Mouse (Mus musculus): ENCODE measurements around the gene P3h3. TPM values are rescaled to one million over a fixed set of nuclear protein-coding genes. Genes with fewer than 3 reads are reported as not detected.

P3h3 gene
- polyA plus RNA-seq (2014; fragmentation: Illumina TruSeq; extraction: RNeasy Lipid Tissue Mini Kit (QIAGEN cat#74804); ENCODE audit: low read depth, low replicate concordance): 0.60 TPM

DNA sequence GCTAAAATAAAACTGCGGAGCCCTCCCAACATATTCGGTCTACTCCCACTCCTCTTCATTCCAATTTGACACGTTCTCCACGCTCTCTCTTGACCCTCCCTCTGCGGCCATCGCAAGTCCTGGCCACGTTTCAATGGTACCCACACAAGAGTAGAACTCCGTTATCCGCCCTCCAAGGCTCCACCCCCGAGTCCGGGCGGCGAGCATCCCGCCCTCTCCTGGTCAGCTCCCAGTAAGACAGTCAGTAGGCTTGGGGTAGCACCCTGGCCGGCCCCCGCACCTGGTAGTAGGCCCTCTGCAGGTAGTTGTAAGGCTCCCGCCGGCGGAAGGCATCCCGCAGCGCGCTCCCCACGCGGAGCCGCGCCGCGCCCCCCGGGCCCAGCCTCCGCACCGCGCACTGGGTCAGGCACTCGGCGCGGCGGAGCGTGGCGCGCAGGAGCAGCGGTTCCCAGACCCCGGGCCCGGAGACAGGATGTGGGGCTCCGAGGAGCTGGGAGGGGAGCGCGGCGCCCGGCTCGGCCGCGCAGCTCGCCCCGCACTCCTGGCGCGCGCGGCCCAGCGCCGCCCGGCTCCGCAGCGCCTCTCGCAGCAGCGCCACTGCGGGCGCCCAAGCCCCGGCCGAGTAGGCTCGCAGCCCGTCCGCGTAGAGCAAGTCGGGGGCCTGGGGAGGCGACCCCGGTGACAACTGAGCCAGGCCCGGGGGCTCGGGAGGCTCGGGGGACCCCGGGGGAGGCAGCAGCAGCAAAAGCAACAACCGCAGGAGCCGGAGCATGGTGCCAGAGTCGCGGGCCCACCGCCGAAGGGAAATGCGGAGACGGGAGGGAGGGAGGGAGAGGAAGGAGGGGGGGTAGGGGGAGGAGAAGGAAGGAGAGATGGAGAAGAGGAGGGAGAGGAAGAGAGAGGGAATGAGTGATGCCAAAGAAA lies at the start of gene P3h3:
TSS of gene P3h3 (minus strand) at position 837 of the 924 bp plus-strand sequence.

DNA sequence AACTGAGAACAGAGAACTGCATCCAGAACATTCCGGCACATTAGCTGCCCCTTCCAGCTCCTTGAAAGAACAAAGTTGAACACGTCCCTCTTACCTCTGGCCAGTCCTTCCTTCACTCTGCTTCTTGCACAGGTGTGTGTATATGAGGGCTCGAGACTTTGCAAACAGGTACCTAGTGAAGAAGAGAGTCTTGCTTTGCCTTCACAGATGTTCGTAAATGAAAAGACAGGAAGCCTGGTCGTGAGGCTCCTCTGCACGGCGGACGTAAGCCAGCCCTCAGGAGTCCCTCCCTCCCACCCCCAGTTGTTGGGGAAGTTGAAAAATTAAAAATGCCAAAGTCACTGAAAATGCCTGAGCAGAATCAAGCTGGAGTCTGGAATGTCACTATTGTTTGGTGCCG lies 30.4 kb upstream of the P3h3 start, which contains the start of gene Cd4:
TSS of gene Cd4 (minus strand) at position 236 of the 400 bp plus-strand sequence.

DNA sequence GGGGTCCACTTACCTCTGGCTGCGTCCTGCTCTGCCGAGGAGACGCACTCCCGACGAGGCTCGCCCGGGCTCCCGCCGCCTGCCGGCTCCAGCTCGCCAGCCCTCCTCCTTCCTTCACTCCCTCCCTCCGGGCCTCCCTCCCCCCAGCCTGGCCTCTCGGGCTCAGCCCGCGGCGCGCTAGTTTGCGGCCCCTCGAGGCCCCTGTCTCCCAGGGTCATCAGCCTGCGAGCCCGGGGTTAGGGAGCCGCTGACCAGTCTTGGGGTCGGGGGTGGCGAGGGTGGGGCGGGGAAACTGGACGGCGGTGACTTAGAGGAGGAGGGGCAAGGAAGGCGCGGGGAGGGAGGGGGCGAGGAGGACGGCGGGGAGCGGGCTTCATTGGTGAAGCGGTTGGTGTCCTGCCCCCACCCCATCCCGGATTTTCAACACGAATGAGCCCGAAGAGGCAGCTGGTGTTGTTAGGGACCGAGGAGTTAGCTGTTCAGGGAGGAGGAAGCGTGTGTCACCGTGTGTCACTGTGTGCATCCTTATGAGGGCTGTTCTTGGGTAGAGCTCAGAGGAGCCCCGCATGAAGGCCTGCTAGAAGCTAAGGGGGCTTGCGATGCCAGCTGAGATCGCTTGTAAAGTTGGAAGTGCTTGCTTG lies 6.2 kb upstream of the P3h3 start, which contains the start of gene Gpr162:
TSS of gene Gpr162 (minus strand) at position 326 of the 641 bp plus-strand sequence.

DNA sequence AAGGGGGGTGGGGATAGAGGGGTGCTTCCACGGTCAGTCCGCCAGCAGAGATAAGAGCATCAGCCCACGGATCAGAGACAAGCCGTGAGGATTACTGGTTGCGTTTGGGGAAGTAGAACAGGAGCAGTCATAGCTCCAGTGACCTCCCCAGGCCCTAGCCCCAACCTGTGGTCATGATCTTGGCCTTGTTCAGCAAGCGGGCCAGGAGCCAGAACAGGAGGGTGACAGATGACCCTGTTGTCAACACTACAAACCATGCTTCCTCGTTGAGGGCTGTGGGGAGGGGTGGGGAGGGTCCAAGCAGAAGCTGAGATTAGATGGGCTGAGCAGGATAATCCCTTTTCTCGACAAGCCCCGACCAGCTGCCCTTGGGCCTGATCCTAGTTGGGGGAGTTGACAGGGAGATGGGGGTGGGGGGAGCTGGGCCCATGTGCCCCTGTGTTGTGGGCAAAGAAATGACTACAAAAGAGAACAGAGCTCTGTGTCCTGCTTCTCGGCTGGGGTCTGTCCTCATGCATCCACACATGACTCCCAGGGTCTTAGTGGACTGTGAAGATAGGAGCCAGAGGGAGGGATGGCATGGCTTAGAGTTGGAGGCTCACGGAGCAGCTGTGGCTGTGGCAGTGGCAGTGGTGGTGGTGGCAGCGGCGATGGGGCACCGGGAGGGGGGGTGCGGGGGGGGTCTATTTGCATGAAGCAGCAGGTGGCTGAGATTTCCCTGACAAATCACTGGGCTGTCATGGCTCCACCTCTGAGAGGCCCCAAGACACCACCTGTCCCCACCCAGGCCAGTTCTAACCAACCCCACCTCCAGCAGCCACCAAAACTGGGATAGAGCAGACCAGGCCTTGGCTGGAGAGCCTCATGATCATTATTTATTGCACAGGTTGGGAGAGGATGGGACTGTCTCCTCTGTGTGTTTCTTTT lies 17.0 kb downstream of the P3h3 start, which contains the start of gene Gnb3:
TSS of gene Gnb3 (minus strand) at position 35 of the 927 bp plus-strand sequence.

DNA sequence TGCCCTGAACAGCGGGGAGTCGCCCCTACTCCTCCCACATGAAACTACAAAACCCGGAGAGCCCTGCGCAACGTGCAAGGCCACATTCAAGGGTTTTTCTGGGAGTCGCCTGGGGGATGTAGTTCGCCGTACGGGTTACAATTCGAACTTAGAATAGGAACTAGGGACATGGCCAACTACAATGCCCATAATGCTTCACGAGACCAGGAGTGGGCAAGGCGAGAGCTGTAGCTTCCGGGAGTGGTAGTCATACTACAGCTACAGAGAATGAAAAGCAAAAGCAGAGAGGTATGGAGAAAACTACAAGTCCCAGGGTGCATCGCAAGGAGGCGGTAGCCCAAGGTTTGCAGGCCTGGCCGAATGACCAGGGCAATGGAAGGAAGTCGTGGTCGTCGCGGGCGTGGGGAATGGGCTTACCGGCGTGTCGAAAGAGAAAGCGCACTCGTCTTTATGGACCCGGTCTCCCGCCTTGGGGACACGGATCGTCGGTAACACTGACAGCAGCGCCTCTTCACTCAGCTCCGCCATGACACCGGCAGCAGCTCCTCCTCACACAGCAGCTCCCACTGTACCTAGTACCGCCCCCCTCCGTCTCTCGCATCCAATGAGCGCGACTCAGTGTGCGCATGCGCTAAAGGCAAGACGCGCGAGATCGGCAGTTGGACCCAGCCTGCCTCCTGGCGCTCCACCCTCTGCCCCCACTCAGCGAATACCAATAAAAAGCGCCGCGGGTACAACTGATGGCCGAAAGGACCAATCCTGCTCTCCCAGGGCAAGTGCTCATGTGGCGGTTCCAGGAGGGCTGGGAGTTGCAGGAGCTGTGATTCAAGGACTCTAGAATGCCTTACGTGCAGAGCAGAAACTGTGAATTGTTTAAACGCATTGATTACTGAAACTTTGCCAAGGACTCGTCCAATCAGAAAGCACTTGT lies 28.4 kb downstream of the P3h3 start, which contains the start of the genes Usp5 and Cdca3:
TSS of gene Usp5 (minus strand) at position 617 of the 931 bp plus-strand sequence.
TSS of gene Cdca3 (plus strand) at position 680 of the 931 bp plus-strand sequence.

DNA sequence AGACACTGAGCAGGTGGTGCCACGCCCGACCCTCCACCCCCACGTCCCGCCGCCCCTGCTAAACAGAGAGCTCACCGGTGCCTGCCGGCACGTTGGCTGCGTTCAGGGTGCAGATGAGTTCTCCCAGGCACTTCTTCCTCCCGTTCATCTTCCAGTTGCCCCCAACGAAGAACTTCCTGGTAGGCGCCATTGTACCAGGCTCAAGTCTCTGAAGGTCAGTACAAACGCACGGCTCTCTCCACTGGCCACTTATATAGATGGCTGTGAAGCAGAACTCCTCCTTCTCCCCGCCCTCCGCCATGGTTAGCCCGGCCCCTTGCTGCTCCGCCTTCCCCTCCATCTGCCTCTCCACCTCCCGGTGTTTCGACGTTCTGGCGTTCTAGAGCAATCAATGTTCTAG lies 43.6 kb downstream of the P3h3 start, which contains the start of gene Tpi1:
TSS of gene Tpi1 (minus strand) at position 364 of the 400 bp plus-strand sequence.

DNA sequence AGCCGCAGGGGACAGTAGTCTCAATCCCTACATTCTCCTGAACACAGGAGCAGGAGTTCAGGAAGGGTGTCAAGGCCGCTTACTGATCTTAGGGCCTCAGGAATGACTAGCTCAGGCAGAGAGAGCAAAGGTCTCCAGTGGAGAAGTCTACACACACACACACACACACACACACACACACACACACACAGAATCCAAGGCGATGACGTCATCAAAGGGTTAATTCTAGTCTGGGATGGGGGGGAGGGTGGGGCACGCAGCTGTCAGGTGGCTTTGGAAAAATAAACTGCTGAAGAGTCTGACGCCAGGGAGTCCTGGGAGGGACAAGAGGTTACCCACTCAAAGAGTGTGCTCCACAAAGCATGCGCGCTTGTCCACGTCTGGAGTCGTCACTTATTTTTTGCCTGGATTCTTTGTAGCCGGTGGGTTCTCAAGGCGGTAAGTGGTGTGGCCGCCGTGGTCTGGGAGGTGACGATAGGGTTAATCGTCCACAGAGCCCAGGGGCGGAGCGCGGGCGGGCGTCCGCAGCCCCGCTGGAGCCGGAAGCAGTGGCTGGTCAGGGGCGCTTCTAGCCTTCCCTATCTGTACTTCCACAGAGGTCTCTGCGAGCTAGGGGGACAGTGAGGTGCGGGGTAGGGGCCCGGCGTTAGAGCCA lies 49.1 kb downstream of the P3h3 start, which contains the start of gene Spsb2:
TSS of gene Spsb2 (plus strand) at position 304 of the 655 bp plus-strand sequence.

Other genes starting within 250 kb of the P3h3 start
- gene C1s2, start 221.7 kb downstream of the P3h3 start, polyA plus RNA-seq (2014; fragmentation: Illumina TruSeq; extraction: RNeasy Lipid Tissue Mini Kit (QIAGEN cat#74804); ENCODE audit: low read depth, low replicate concordance): 0.16 TPM
- 44.6 TPM for gene Lpcat3, start 194.7 kb downstream of the P3h3 start, polyA plus RNA-seq (2014; fragmentation: Illumina TruSeq; extraction: RNeasy Lipid Tissue Mini Kit (QIAGEN cat#74804); ENCODE audit: low read depth, low replicate concordance)
- 14.0 TPM for gene Emg1, start 145.6 kb downstream of the P3h3 start, polyA plus RNA-seq (2014; fragmentation: Illumina TruSeq; extraction: RNeasy Lipid Tissue Mini Kit (QIAGEN cat#74804); ENCODE audit: low read depth, low replicate concordance)
- gene Phb2, start 145.4 kb downstream of the P3h3 start, polyA plus RNA-seq (2014; fragmentation: Illumina TruSeq; extraction: RNeasy Lipid Tissue Mini Kit (QIAGEN cat#74804); ENCODE audit: low read depth, low replicate concordance): 30.3 TPM
- gene Ptpn6, start 119.0 kb downstream of the P3h3 start, polyA plus RNA-seq (2014; fragmentation: Illumina TruSeq; extraction: RNeasy Lipid Tissue Mini Kit (QIAGEN cat#74804); ENCODE audit: low read depth, low replicate concordance): 1.9 TPM
- gene Grcc10, start 116.4 kb downstream of the P3h3 start, polyA plus RNA-seq (2014; fragmentation: Illumina TruSeq; extraction: RNeasy Lipid Tissue Mini Kit (QIAGEN cat#74804); ENCODE audit: low read depth, low replicate concordance): 3.7 TPM
- not detected for gene Gm45234, start 101.7 kb downstream of the P3h3 start, polyA plus RNA-seq (2014; fragmentation: Illumina TruSeq; extraction: RNeasy Lipid Tissue Mini Kit (QIAGEN cat#74804); ENCODE audit: low read depth, low replicate concordance)
- gene Atn1, start 101.2 kb downstream of the P3h3 start, polyA plus RNA-seq (2014; fragmentation: Illumina TruSeq; extraction: RNeasy Lipid Tissue Mini Kit (QIAGEN cat#74804); ENCODE audit: low read depth, low replicate concordance): 0.63 TPM
- gene Eno2, start 88.1 kb downstream of the P3h3 start, polyA plus RNA-seq (2014; fragmentation: Illumina TruSeq; extraction: RNeasy Lipid Tissue Mini Kit (QIAGEN cat#74804); ENCODE audit: low read depth, low replicate concordance): 1.9 TPM
- 0.32 TPM for gene Lrrc23, start 78.0 kb downstream of the P3h3 start, polyA plus RNA-seq (2014; fragmentation: Illumina TruSeq; extraction: RNeasy Lipid Tissue Mini Kit (QIAGEN cat#74804); ENCODE audit: low read depth, low replicate concordance)
- gene Spsb2, start 49.1 kb downstream of the P3h3 start, polyA plus RNA-seq (2014; fragmentation: Illumina TruSeq; extraction: RNeasy Lipid Tissue Mini Kit (QIAGEN cat#74804); ENCODE audit: low read depth, low replicate concordance): not detected
- gene Tpi1, start 43.5 kb downstream of the P3h3 start, polyA plus RNA-seq (2014; fragmentation: Illumina TruSeq; extraction: RNeasy Lipid Tissue Mini Kit (QIAGEN cat#74804); ENCODE audit: low read depth, low replicate concordance): 30.7 TPM
- 25.3 TPM for gene Usp5, start 28.3 kb downstream of the P3h3 start, polyA plus RNA-seq (2014; fragmentation: Illumina TruSeq; extraction: RNeasy Lipid Tissue Mini Kit (QIAGEN cat#74804); ENCODE audit: low read depth, low replicate concordance)
- gene Cdca3, start 28.2 kb downstream of the P3h3 start, polyA plus RNA-seq (2014; fragmentation: Illumina TruSeq; extraction: RNeasy Lipid Tissue Mini Kit (QIAGEN cat#74804); ENCODE audit: low read depth, low replicate concordance): 3.8 TPM
- not detected for gene Gnb3, start 17.5 kb downstream of the P3h3 start, polyA plus RNA-seq (2014; fragmentation: Illumina TruSeq; extraction: RNeasy Lipid Tissue Mini Kit (QIAGEN cat#74804); ENCODE audit: low read depth, low replicate concordance)
- not detected for gene Gpr162, start 6.2 kb upstream of the P3h3 start, polyA plus RNA-seq (2014; fragmentation: Illumina TruSeq; extraction: RNeasy Lipid Tissue Mini Kit (QIAGEN cat#74804); ENCODE audit: low read depth, low replicate concordance)
- 2.6 TPM for gene Cd4, start 30.5 kb upstream of the P3h3 start, polyA plus RNA-seq (2014; fragmentation: Illumina TruSeq; extraction: RNeasy Lipid Tissue Mini Kit (QIAGEN cat#74804); ENCODE audit: low read depth, low replicate concordance)
- gene Lag3, start 54.0 kb upstream of the P3h3 start, polyA plus RNA-seq (2014; fragmentation: Illumina TruSeq; extraction: RNeasy Lipid Tissue Mini Kit (QIAGEN cat#74804); ENCODE audit: low read depth, low replicate concordance): not detected
- 183 TPM for gene Ptms, start 62.4 kb upstream of the P3h3 start, polyA plus RNA-seq (2014; fragmentation: Illumina TruSeq; extraction: RNeasy Lipid Tissue Mini Kit (QIAGEN cat#74804); ENCODE audit: low read depth, low replicate concordance)
- gene Mlf2, start 73.6 kb upstream of the P3h3 start, polyA plus RNA-seq (2014; fragmentation: Illumina TruSeq; extraction: RNeasy Lipid Tissue Mini Kit (QIAGEN cat#74804); ENCODE audit: low read depth, low replicate concordance): 11.7 TPM
- gene Cops7a, start 107.8 kb upstream of the P3h3 start, polyA plus RNA-seq (2014; fragmentation: Illumina TruSeq; extraction: RNeasy Lipid Tissue Mini Kit (QIAGEN cat#74804); ENCODE audit: low read depth, low replicate concordance): 26.0 TPM
- not detected for gene Pianp, start 138.9 kb upstream of the P3h3 start, polyA plus RNA-seq (2014; fragmentation: Illumina TruSeq; extraction: RNeasy Lipid Tissue Mini Kit (QIAGEN cat#74804); ENCODE audit: low read depth, low replicate concordance)
- 20.3 TPM for gene Zfp384, start 151.4 kb upstream of the P3h3 start, polyA plus RNA-seq (2014; fragmentation: Illumina TruSeq; extraction: RNeasy Lipid Tissue Mini Kit (QIAGEN cat#74804); ENCODE audit: low read depth, low replicate concordance)
- gene Ing4, start 182.0 kb upstream of the P3h3 start, polyA plus RNA-seq (2014; fragmentation: Illumina TruSeq; extraction: RNeasy Lipid Tissue Mini Kit (QIAGEN cat#74804); ENCODE audit: low read depth, low replicate concordance): 25.3 TPM
- gene Acrbp, start 191.9 kb upstream of the P3h3 start, polyA plus RNA-seq (2014; fragmentation: Illumina TruSeq; extraction: RNeasy Lipid Tissue Mini Kit (QIAGEN cat#74804); ENCODE audit: low read depth, low replicate concordance): 3.6 TPM
- gene Lpar5, start 210.2 kb upstream of the P3h3 start, polyA plus RNA-seq (2014; fragmentation: Illumina TruSeq; extraction: RNeasy Lipid Tissue Mini Kit (QIAGEN cat#74804); ENCODE audit: low read depth, low replicate concordance): 3.2 TPM
- gene Chd4, start 238.2 kb upstream of the P3h3 start, polyA plus RNA-seq (2014; fragmentation: Illumina TruSeq; extraction: RNeasy Lipid Tissue Mini Kit (QIAGEN cat#74804); ENCODE audit: low read depth, low replicate concordance): 61.0 TPM

All from sigmoid colon, adult 10 weeks (tissue).